Mouse (Mus musculus): Measurements from ENCODE around the gene Gla.

GRCm38 (mm10) chrX:134600659-134601379, at the start of gene Gla, which contains the start of gene Hnrnph2:
- no peak for TF ChIP-seq CTCF (IDR thresholded peaks at IDR 0.05; ENCODE audit: low read depth, low read length)
- TF ChIP-seq POLR2A (IDR thresholded peaks at IDR 0.05; ENCODE audit: insufficient read depth, low read length), result no peak
